Mouse (Mus musculus) liver, embryonic 11.5 days (tissue): ENCODE data around the gene Morn3. TPM values are rescaled to one million over a fixed set of nuclear protein-coding genes. Genes with fewer than 3 reads are reported as not detected.

ENCODE experiments used
- ATAC-seq: fragments of 200-750 bp; cut with Nextera tagmentation; replicated peaks from 2 replicates; pipeline ENCODE4 v1.8.0; 2017; ENCODE audit warnings: moderate number of reproducible peaks, mild to moderate bottlenecking, moderate TSS enrichment, moderate library complexity; ENCODE audit not compliant: low FRiP score
- DNase-seq: peaks from one replicate; pipeline ENCODE4 v3.0.0-alpha.2; 2017; ENCODE audit warnings: low spot score
- H3K27ac ChIP-seq: fragments of 300-500 bp; sonication (generic); 2 replicates; pipeline ENCODE4 v1.5.1; 2014; ENCODE audit warnings: mild to moderate bottlenecking, low read depth, low read length, control low read depth
- H3K27me3 ChIP-seq: fragments of 300-500 bp; sonication (generic); replicated peaks from 2 replicates; pipeline ENCODE4 v1.6.1; 2014; ENCODE audit warnings: low read length, mixed read lengths; ENCODE audit not compliant: control insufficient read depth, insufficient read depth
- H3K36me3 ChIP-seq: fragments of 300-500 bp; sonication (generic); 2 replicates; pipeline ENCODE4 v1.6.1; 2014; ENCODE audit warnings: mild to moderate bottlenecking, low read length, moderate library complexity, mixed read lengths; ENCODE audit not compliant: control insufficient read depth, insufficient read depth
- H3K4me1 ChIP-seq: fragments of 300-500 bp; sonication (generic); replicated peaks from 2 replicates; pipeline ENCODE4 v1.6.1; 2014; ENCODE audit warnings: low read length, mixed read lengths; ENCODE audit not compliant: control insufficient read depth, insufficient read depth
- H3K4me2 ChIP-seq: fragments of 300-500 bp; sonication (generic); 2 replicates; pipeline ENCODE4 v1.6.1; 2014; ENCODE audit warnings: mild to moderate bottlenecking, control low read depth, moderate library complexity
- H3K4me3 ChIP-seq: fragments of 300-500 bp; sonication (generic); 2 replicates; pipeline ENCODE4 v1.5.1; 2014; ENCODE audit warnings: low read depth, low read length, control low read depth
- H3K9ac ChIP-seq: fragments of 300-500 bp; sonication (generic); 2 replicates; pipeline ENCODE4 v1.6.1; 2014; ENCODE audit warnings: low read depth, low read length, control low read depth
- H3K9me3 ChIP-seq: fragments of 300-500 bp; sonication (generic); 2 replicates; pipeline ENCODE4 v1.6.1; 2016; ENCODE audit warnings: low read length, inconsistent platforms, mixed read lengths; ENCODE audit not compliant: control insufficient read depth
- WGBS: fragments of 180-500 bp; shearing (Covaris S2); extraction: QIAGEN DNeasy Blood & Tissue Kit; methylation state at CpG from one replicate; pipeline ENCODE4 v1.1.7; 2014; 5-methylcytosine and 5-hydroxymethylcytosine counted together
- polyA plus RNA-seq: library from polyadenylated mRNA; unstranded; fragments of >200 nt; fragmentation: Nextera tagmentation; extraction: Ambion mirVana; gene quantifications from 2 replicates; pipeline ENCODE4 v1.2.1, GENCODE M21; 2014

The Morn3 gene
- polyA plus RNA-seq, 1 experiment from 2014 or later = not detected

GRCm38 (mm10) chr5:123033646-123034160 is 13.1 kb downstream of the Morn3 start:
- DNase-seq (no peak), ATAC-seq (no peak)
- WGBS = 71% methylated on average over 7 of the region's 7 CpGs
- Histone ChIP-seq H3K36me3 (peaks cover 5% of the 10 kb centered on the region; the same call in 1 of the 2 replicates), H3K4me2 (no peak overlapping the region), H3K4me3 (no peak overlapping the region), H3K4me1 (peaks cover 6% of the 10 kb centered on the region), H3K27ac (no peak overlapping the region), H3K27me3 (no peaks in the 10 kb centered on the region), H3K9me3 (no peaks in the 10 kb centered on the region), H3K9ac (no peak overlapping the region)

- Histone ChIP-seq H3K4me1 (peaks cover 7% of the 10 kb centered on the region), H3K27ac (no peak overlapping the region), H3K36me3 (peaks cover 5% of the 10 kb centered on the region; the same call in 1 of the 2 replicates), H3K9me3 (no peaks in the 10 kb centered on the region), H3K4me2 (no peak overlapping the region), H3K9ac (no peak overlapping the region), H3K4me3 (no peak overlapping the region), H3K27me3 (no peaks in the 10 kb centered on the region)
- DNase-seq (no peak), ATAC-seq (no peak)
- WGBS = 81% methylated on average over 3 of the region's 3 CpGs
Measured at GRCm38 (mm10) chr5:123031312-123031711, 15.5 kb downstream of the Morn3 start.

DNA sequence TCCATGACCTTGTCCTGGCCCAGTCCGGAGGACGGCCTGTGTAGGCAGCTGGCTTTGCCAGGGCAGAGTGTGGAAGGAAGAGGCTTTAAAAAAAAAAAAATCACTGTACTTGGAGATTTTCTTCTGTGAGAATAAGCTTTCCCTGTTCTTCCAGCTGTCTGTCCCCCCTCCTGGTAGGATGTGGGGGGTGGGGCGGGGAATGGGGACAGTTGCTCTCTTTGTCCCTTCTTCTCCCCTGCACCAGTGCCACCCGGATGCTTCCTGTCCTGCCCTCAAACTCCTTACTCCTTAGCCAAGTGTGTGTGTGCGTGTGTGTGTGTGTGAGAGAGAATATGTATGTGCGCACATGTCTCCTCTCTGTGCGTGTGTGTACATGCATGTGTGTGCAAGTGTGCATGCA is 17.1 kb downstream of the Morn3 start:
- no peaks in the 10 kb centered on the region for H3K9me3 ChIP-seq
- no peak overlapping the region for H3K9ac ChIP-seq
- 86% methylated on average over 7 of the region's 7 CpGs for WGBS
- no peak overlapping the region for H3K4me3 ChIP-seq
- H3K36me3 ChIP-seq = peaks cover 5% of the 10 kb centered on the region; the same call in 1 of the 2 replicates
- H3K27ac ChIP-seq = no peak overlapping the region
- H3K27me3 ChIP-seq = no peaks in the 10 kb centered on the region
- DNase-seq (no peak), ATAC-seq (no peak)
- H3K4me1 ChIP-seq = peaks cover 4% of the 10 kb centered on the region
- H3K4me2 ChIP-seq = no peak overlapping the region

GRCm38 (mm10) chr5:123027436-123027835 is 19.4 kb downstream of the Morn3 start:
- H3K27ac ChIP-seq = no peak overlapping the region
- H3K4me1 ChIP-seq = peaks cover 4% of the 10 kb centered on the region
- 59% methylated on average over 6 of the region's 6 CpGs for WGBS
- no peak overlapping the region for H3K4me2 ChIP-seq
- ATAC-seq (0 out of 2 replicates have a peak, but pooled peaks have one; percentile 20), DNase-seq (no peak)
- H3K27me3 ChIP-seq = no peaks in the 10 kb centered on the region
- no peak overlapping the region for H3K9ac ChIP-seq
- no peaks in the 10 kb centered on the region for H3K9me3 ChIP-seq
- H3K4me3 ChIP-seq = no peak overlapping the region
- peaks cover 5% of the 10 kb centered on the region; the same call in 1 of the 2 replicates for H3K36me3 ChIP-seq

GRCm38 (mm10) chr5:123026414-123026813 is 20.4 kb downstream of the Morn3 start:
- Histone ChIP-seq H3K4me3 (no peak overlapping the region), H3K27ac (no peak overlapping the region), H3K36me3 (peaks cover 5% of the 10 kb centered on the region; the same call in 1 of the 2 replicates), H3K4me2 (no peak overlapping the region), H3K27me3 (no peaks in the 10 kb centered on the region), H3K9ac (no peak overlapping the region), H3K9me3 (no peaks in the 10 kb centered on the region), H3K4me1 (peaks cover 4% of the 10 kb centered on the region)
- ATAC-seq = no peak
- WGBS = 73% methylated on average over 6 of the region's 6 CpGs
- no peak for DNase-seq

DNA sequence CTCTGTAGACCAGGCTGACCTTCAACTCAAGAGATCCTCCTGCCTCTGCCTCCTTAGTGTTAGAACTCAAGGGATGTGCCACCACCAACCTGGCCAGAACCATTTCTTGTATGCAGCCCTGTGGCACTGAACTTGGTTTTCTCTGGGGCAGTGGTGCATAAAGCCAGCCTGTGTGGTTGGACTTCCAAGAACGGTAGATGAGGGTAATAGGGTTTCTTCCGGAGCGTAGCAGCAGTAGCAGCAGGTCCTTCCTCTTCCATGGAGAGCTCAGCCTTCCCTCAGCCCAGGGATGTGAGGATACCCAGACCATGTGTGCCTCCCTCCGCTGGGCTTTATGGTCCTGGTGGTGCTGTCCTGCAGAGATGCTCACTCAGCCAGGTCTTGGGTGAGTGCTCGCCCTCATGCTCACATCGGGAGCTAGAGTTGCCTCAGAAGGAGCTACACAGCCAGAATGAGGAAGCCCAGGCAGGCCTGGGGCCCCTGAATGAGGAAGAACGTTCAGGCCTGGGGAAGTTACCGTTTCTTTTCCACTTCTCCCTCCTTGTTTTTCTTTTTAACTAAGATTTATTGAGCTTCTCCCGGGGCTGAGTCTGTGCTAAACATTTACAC is 21.7 kb downstream of the Morn3 start:
- H3K27me3 ChIP-seq = no peaks in the 10 kb centered on the region
- 48% methylated on average over 9 of the region's 9 CpGs for WGBS
- H3K9ac ChIP-seq = no peak overlapping the region
- H3K27ac ChIP-seq = no peak overlapping the region; the same call in 1 of the 2 replicates
- no peak overlapping the region; the same call in 1 of the 2 replicates for H3K4me2 ChIP-seq
- peaks cover 6% of the 10 kb centered on the region for H3K4me1 ChIP-seq
- peaks cover 5% of the 10 kb centered on the region; the same call in 1 of the 2 replicates for H3K36me3 ChIP-seq
- H3K9me3 ChIP-seq = no peaks in the 10 kb centered on the region
- DNase-seq (no peak), ATAC-seq (no peak)
- no peak overlapping the region for H3K4me3 ChIP-seq

GRCm38 (mm10) chr5:123024312-123024711 is 22.5 kb downstream of the Morn3 start:
- Histone ChIP-seq H3K36me3 (peaks cover 3% of the 10 kb centered on the region; the same call in 1 of the 2 replicates), H3K27ac (no peak overlapping the region), H3K4me3 (no peak overlapping the region), H3K9ac (no peak overlapping the region), H3K4me1 (peaks cover 13% of the 10 kb centered on the region), H3K9me3 (no peaks in the 10 kb centered on the region), H3K4me2 (no peak overlapping the region), H3K27me3 (no peaks in the 10 kb centered on the region)
- DNase-seq (no peak), ATAC-seq (no peak)
- WGBS = 77% methylated on average over 6 of the region's 6 CpGs

DNA sequence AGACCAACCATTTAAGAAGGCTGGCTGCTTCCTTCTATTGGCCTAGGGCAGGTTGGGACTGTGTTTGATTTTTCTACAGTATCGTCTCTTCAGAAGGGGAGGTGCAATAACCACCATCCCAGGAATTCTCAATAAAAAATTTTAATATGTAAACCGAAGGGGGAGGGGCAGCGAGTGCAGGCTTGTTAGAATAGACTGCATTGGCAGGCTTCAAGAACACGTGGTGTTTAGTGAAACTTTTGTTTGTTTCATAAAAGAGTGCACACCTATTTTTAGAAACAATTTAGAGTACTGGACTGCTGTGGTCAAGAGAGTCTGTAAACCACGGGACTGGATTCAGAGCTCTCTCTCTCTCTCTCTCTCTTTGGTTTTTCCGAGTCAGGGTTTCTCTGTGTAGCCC is 23.8 kb downstream of the Morn3 start:
- H3K9me3 ChIP-seq = no peaks in the 10 kb centered on the region
- H3K4me3 ChIP-seq = no peak overlapping the region
- no peak overlapping the region for H3K9ac ChIP-seq
- WGBS = 67% methylated on average over 6 of the region's 6 CpGs
- no peak for DNase-seq
- no peak overlapping the region for H3K4me2 ChIP-seq
- no peaks in the 10 kb centered on the region for H3K36me3 ChIP-seq
- no peak overlapping the region for H3K27ac ChIP-seq
- H3K27me3 ChIP-seq = no peaks in the 10 kb centered on the region
- peaks cover 23% of the 10 kb centered on the region for H3K4me1 ChIP-seq
- no peak for ATAC-seq

DNA sequence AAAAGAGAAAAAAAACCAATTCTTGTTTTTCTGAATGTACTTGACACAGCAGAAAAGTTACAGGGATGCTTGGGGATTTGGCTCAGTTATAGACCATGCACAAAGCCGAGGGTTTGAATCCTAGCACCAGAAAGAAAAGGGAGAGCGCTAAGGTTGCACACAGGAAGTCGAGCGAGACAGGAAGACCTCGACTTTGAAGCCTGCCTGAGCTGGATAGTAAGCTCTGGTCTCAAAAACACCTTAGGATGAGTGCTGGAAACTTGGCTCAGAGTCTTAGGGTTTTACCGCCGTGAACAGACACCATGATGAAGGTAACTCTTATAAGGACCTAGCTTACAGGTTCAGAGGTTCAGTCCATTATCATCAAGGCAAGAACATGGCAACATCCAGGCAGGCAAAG is 25.4 kb downstream of the Morn3 start:
- no peak for ATAC-seq
- DNase-seq = no peak
- Histone ChIP-seq H3K36me3 (no peaks in the 10 kb centered on the region), H3K4me1 (peaks cover 24% of the 10 kb centered on the region), H3K27me3 (no peaks in the 10 kb centered on the region), H3K9ac (no peak overlapping the region), H3K27ac (no peak overlapping the region), H3K4me3 (no peak overlapping the region), H3K4me2 (no peak overlapping the region), H3K9me3 (no peaks in the 10 kb centered on the region)
- 71% methylated on average over 7 of the region's 7 CpGs for WGBS
